Mouse (Mus musculus) liver, adult 2 months (tissue): ENCODE results near the gene Armc2.

ENCODE experiments used
- CTCF ChIP-seq: fragments of 200-500 bp; IDR thresholded peaks from 2 replicates; pipeline ENCODE4 v1.5.1; 2011; ENCODE audit warnings: low read depth, low read length, control low read depth
- POLR2A ChIP-seq: fragments of 200-500 bp; IDR thresholded peaks from 2 replicates; pipeline ENCODE4 v1.6.1; 2011; ENCODE audit warnings: low read length, control low read depth; ENCODE audit not compliant: insufficient read depth; ENCODE audit errors: extremely low read depth

GRCm38 (mm10) chr10:42001260-42001659, 17.0 kb downstream of the Armc2 start:
- no peak for TF ChIP-seq CTCF
- no peak for TF ChIP-seq POLR2A
